24 mouse cellular contexts compared by ENCODE assay signal in genomic region chr14:34314383-34314782, GRCm38 (mm10). TPM values are rescaled to one million over a fixed set of nuclear protein-coding genes. Genes with fewer than 3 reads are reported as not detected.
DNase-seq lines count a peak whose midpoint lies in the region; ATAC-seq and TF ChIP-seq lines count a peak whose summit lies in the region.
"Not testable (repeated sequence)": the region's sequence is repeated elsewhere in the genome, so short reads cannot be mapped to it uniquely, and the experiment has no call there.
"Had no signal": no experiment of that assay in that cellular context is flagged by ENCODE, and none has a peak within 500 bp of the region (broad histone marks: within the 10 kb centered on the region; RNA-seq: fewer than 3 reads in every experiment).

No protein-coding gene starts in this region.

- H3K4me2 ChIP-seq in hindbrain, embryonic 13.5 days: 0 out of 2 replicates have a peak overlapping the region, but pooled peaks have one; percentile 13
- peak overlapping the region; percentile 72 for H3K4me2 ChIP-seq in intestine, embryonic 15.5 days (replicated peaks)
- peak overlapping the region; percentile 39 for H3K4me2 ChIP-seq in liver, embryonic 12.5 days
- H3K4me2 ChIP-seq in liver, embryonic 16.5 days (ENCODE audit: low read depth, low read length): peak overlapping the region; percentile 39
- H3K4me2 ChIP-seq in neural tube, embryonic 14.5 days (ENCODE audit: low read depth, low read length): 0 out of 2 replicates have a peak overlapping the region, but pooled peaks have one; percentile 89

- peaks cover 48% of the 10 kb centered on the region for H3K36me3 ChIP-seq in E14TG2a.4 (ENCODE audit: insufficient read depth, low read length)
- H3K36me3 ChIP-seq in hindbrain, embryonic 13.5 days; intestine, embryonic 15.5 days; liver, embryonic 12.5 days; liver, embryonic 16.5 days (ENCODE audit: control insufficient read depth, insufficient read depth); neural tube, embryonic 14.5 days (ENCODE audit: control insufficient read depth, insufficient read depth, low read length): not testable (repeated sequence)

- DNase-seq in layer of hippocampus, adult 2 months (ENCODE audit: low spot score in 2 of 2): not testable (repeated sequence)

- not testable (repeated sequence) for ATAC-seq in hindbrain, embryonic 13.5 days (ENCODE audit: low FRiP score); intestine, embryonic 15.5 days; liver, embryonic 12.5 days; liver, embryonic 16.5 days (ENCODE audit: low read depth); neural tube, embryonic 14.5 days (ENCODE audit: low read depth)

- TF ChIP-seq POLR2A in bone marrow, adult 2 months (IDR thresholded peaks at IDR 0.05; ENCODE audit: borderline replicate concordance, control insufficient read depth, low read depth, low read length): not testable (repeated sequence)

- peak overlapping the region; percentile 98 for H3K4me3 ChIP-seq in E14TG2a.4 (replicated peaks; ENCODE audit: low read length)
- H3K4me3 ChIP-seq in bone marrow, adult 2 months (replicated peaks; ENCODE audit: control insufficient read depth, low read depth, low read length): peak overlapping the region; percentile 7
- not testable (repeated sequence) for H3K4me3 ChIP-seq in hindbrain, embryonic 13.5 days; intestine, embryonic 15.5 days (replicated peaks); neural tube, embryonic 14.5 days (ENCODE audit: low read depth, low read length)
- peak overlapping the region; percentile 95; the same call in 1 of the 2 replicates for H3K4me3 ChIP-seq in layer of hippocampus, adult 2 months
- H3K4me3 ChIP-seq in liver, embryonic 12.5 days: peak overlapping the region; percentile 91; the same call in 1 of the 2 replicates
- peak overlapping the region; percentile 82 for H3K4me3 ChIP-seq in liver, embryonic 16.5 days (ENCODE audit: low read depth, low read length)

- 37% methylated on average over 8 of the region's 8 CpGs for WGBS in bone marrow, adult 2 months
- 91% methylated on average over 8 of the region's 8 CpGs for WGBS in hindbrain, embryonic 13.5 days
- WGBS in intestine, embryonic 15.5 days: 80% methylated on average over 8 of the region's 8 CpGs
- WGBS in liver, embryonic 12.5 days (ENCODE audit: insufficient replicate concordance): 61% methylated on average over 8 of the region's 8 CpGs
- WGBS in liver, embryonic 16.5 days (ENCODE audit: insufficient replicate concordance): 48% methylated on average over 8 of the region's 8 CpGs
- 93% methylated on average over 8 of the region's 8 CpGs for WGBS in neural tube, embryonic 14.5 days

- not testable (repeated sequence) for H3K27me3 ChIP-seq in E14TG2a.4 (ENCODE audit: insufficient read depth, low read length); hindbrain, embryonic 13.5 days; intestine, embryonic 15.5 days (replicated peaks); liver, embryonic 12.5 days (replicated peaks); liver, embryonic 16.5 days (ENCODE audit: control insufficient read depth, insufficient read depth, low read depth, low read length); neural tube, embryonic 14.5 days (ENCODE audit: control insufficient read depth, insufficient read depth, low read length)

- not testable (repeated sequence) for H3K9me3 ChIP-seq in E14TG2a.4 (ENCODE audit: low read length); hindbrain, embryonic 13.5 days; intestine, embryonic 15.5 days; liver, embryonic 12.5 days (replicated peaks); liver, embryonic 16.5 days (replicated peaks; ENCODE audit: control insufficient read depth, low read length); neural tube, embryonic 14.5 days (ENCODE audit: control insufficient read depth, low read length)

- not testable (repeated sequence) for H3K9ac ChIP-seq in hindbrain, embryonic 13.5 days; intestine, embryonic 15.5 days; liver, embryonic 12.5 days; liver, embryonic 16.5 days (ENCODE audit: low read depth, low read length); neural tube, embryonic 14.5 days (replicated peaks; ENCODE audit: low read depth, low read length)

- H3K4me1 ChIP-seq in E14TG2a.4 (replicated peaks; ENCODE audit: low read depth, low read length): peaks cover 65% of the 10 kb centered on the region
- H3K4me1 ChIP-seq in bone marrow, adult 2 months (ENCODE audit: control insufficient read depth, insufficient read depth, low read length); intestine, embryonic 15.5 days (replicated peaks): not testable (repeated sequence)
- H3K4me1 ChIP-seq in hindbrain, embryonic 13.5 days (replicated peaks): peaks cover 30% of the 10 kb centered on the region
- peaks cover 29% of the 10 kb centered on the region for H3K4me1 ChIP-seq in liver, embryonic 12.5 days
- peaks cover 11% of the 10 kb centered on the region for H3K4me1 ChIP-seq in liver, embryonic 16.5 days (ENCODE audit: control insufficient read depth, low read depth, low read length)
- peaks cover 21% of the 10 kb centered on the region; the same call in 1 of the 2 replicates for H3K4me1 ChIP-seq in neural tube, embryonic 14.5 days (ENCODE audit: control insufficient read depth, insufficient read depth, low read length)

- not testable (repeated sequence) for TF ChIP-seq CTCF in E14TG2a.4 (conservative IDR thresholded peaks at IDR 0.05; ENCODE audit: low read length); bone marrow, adult 2 months (IDR thresholded peaks at IDR 0.05; ENCODE audit: control insufficient read depth, insufficient read depth, low read length); layer of hippocampus, adult 2 months (conservative IDR thresholded peaks at IDR 0.05)

- not testable (repeated sequence) for H3K27ac ChIP-seq in bone marrow, adult 2 months (ENCODE audit: control insufficient read depth, insufficient read depth, low read depth, low read length, poor library complexity); hindbrain, embryonic 13.5 days; intestine, embryonic 15.5 days; layer of hippocampus, adult 2 months; liver, embryonic 12.5 days; liver, embryonic 16.5 days (ENCODE audit: low read length); neural tube, embryonic 14.5 days (ENCODE audit: low read depth, low read length)

RNA-seq across cellular contexts. Expression of gene Glud1, which starts 3.9 kb away (rescaled TPM):
- 9.9 and 41.8 TPM in 2 replicates for polyA plus RNA-seq in bone marrow, adult 2 months (2011; ENCODE audit: insufficient read depth, insufficient read length, low replicate concordance, missing spikeins)
- 88.5 and 100.0 TPM in 2 replicates for polyA plus RNA-seq in hindbrain, embryonic 13.5 days (2015; fragmentation: Nextera tagmentation; extraction: Ambion mirVana)
- 90.1 and 91.9 TPM in 2 replicates for polyA plus RNA-seq in intestine, embryonic 15.5 days (2015; fragmentation: Nextera tagmentation; extraction: Ambion mirVana)
- 100 to 1,000 TPM; 316 to 317 TPM for total RNA-seq in layer of hippocampus, adult 2 months (2021)
- polyA plus RNA-seq in liver, embryonic 12.5 days (2016; fragmentation: Nextera tagmentation; extraction: Ambion mirVana): 137 and 145 TPM in 2 replicates
- 145 and 155 TPM in 2 replicates for polyA plus RNA-seq in liver, embryonic 16.5 days (2015; fragmentation: Nextera tagmentation; extraction: Ambion mirVana)
- 145 and 152 TPM in 2 replicates for polyA plus RNA-seq in neural tube, embryonic 14.5 days (2014; fragmentation: Nextera tagmentation; extraction: Ambion mirVana)

RNA-seq across cellular contexts. Expression of gene Shld2, which starts 4.1 kb away (rescaled TPM):
- 0.45 and 1.5 TPM in 2 replicates for polyA plus RNA-seq in bone marrow, adult 2 months (2011; ENCODE audit: insufficient read depth, insufficient read length, low replicate concordance, missing spikeins)
- polyA plus RNA-seq in hindbrain, embryonic 13.5 days (2015; fragmentation: Nextera tagmentation; extraction: Ambion mirVana): 5.9 and 8.7 TPM in 2 replicates
- 6.7 and 7.0 TPM in 2 replicates for polyA plus RNA-seq in intestine, embryonic 15.5 days (2015; fragmentation: Nextera tagmentation; extraction: Ambion mirVana)
- 10 to 100 TPM; 13.0 to 15.5 TPM for total RNA-seq in layer of hippocampus, adult 2 months (2021)
- polyA plus RNA-seq in liver, embryonic 12.5 days (2016; fragmentation: Nextera tagmentation; extraction: Ambion mirVana): 8.2 and 9.7 TPM in 2 replicates
- 7.6 and 8.3 TPM in 2 replicates for polyA plus RNA-seq in liver, embryonic 16.5 days (2015; fragmentation: Nextera tagmentation; extraction: Ambion mirVana)
- polyA plus RNA-seq in neural tube, embryonic 14.5 days (2014; fragmentation: Nextera tagmentation; extraction: Ambion mirVana): 5.1 and 8.0 TPM in 2 replicates

RNA-seq across cellular contexts. Expression of gene Fam25c, which starts 40.9 kb away (rescaled TPM):
- polyA plus RNA-seq in bone marrow, adult 2 months (2011; ENCODE audit: insufficient read depth, insufficient read length, low replicate concordance, missing spikeins): not detected in 2 replicates
- polyA plus RNA-seq in hindbrain, embryonic 13.5 days (2015; fragmentation: Nextera tagmentation; extraction: Ambion mirVana): not detected in 2 replicates
- not detected in 2 replicates for polyA plus RNA-seq in intestine, embryonic 15.5 days (2015; fragmentation: Nextera tagmentation; extraction: Ambion mirVana)
- not detected for total RNA-seq in layer of hippocampus, adult 2 months (2021)
- polyA plus RNA-seq in liver, embryonic 12.5 days (2016; fragmentation: Nextera tagmentation; extraction: Ambion mirVana): not detected in 2 replicates
- polyA plus RNA-seq in liver, embryonic 16.5 days (2015; fragmentation: Nextera tagmentation; extraction: Ambion mirVana): 0.35 and 0.57 TPM in 2 replicates
- not detected in 2 replicates for polyA plus RNA-seq in neural tube, embryonic 14.5 days (2014; fragmentation: Nextera tagmentation; extraction: Ambion mirVana)
- total RNA-seq: adrenal gland, adult 8-10 months; adrenal gland, postnatal 36 days; gastrocnemius, postnatal 10 days; gastrocnemius, postnatal 4 days; heart, adult 18-20 months; heart, postnatal 10 days; heart, postnatal 4 days had no signal
- polyA plus RNA-seq: CD4-positive, CD25-positive, alpha-beta regulatory T cell, adult 4 months; cortical plate, adult 2 months; embryonic facial prominence, embryonic 12.5 days; forebrain, embryonic 12.5 days; forebrain, embryonic 16.5 days; frontal cortex, adult 2 months; heart, embryonic 10.5 days; heart, embryonic 14.5 days; hindbrain, embryonic 14.5 days had no signal

Comparison
In these comparisons a context has a peak if more than half of its experiments do, and no peak if none do; other contexts are left out.
1. H3K4me2 ChIP-seq: peak in every context shown above with its lines; median percentile 89 in neural tube, embryonic 14.5 days; 72 in intestine, embryonic 15.5 days; 39 in liver, embryonic 12.5 days; 39 in liver, embryonic 16.5 days; 13 in hindbrain, embryonic 13.5 days.